ENCODE assay signal across 17 mouse cellular contexts in genomic region chr2:80612796-80613195, GRCm38 (mm10). TPM values are rescaled to one million over a fixed set of nuclear protein-coding genes. Genes with fewer than 3 reads are reported as not detected.
DNase-seq lines count a peak whose midpoint lies in the region; ATAC-seq and TF ChIP-seq lines count a peak whose summit lies in the region.
"Had no signal": no experiment of that assay in that cellular context is flagged by ENCODE, and none has a peak within 500 bp of the region (broad histone marks: within the 10 kb centered on the region; RNA-seq: fewer than 3 reads in every experiment).

No protein-coding gene starts in this region.

- TF ChIP-seq CTCF in midbrain, postnatal 0 days (IDR thresholded peaks at IDR 0.05): no peak

- H3K4me1 ChIP-seq in midbrain, postnatal 0 days (ENCODE audit: insufficient read depth, low read length): peaks cover under 1% of the 10 kb centered on the region; the same call in 1 of the 2 replicates
- H3K4me1 ChIP-seq in midbrain, embryonic 10.5 days: peaks cover 12% of the 10 kb centered on the region

- H3K27ac ChIP-seq in midbrain, postnatal 0 days (ENCODE audit: low read depth, low read length): no peak overlapping the region
- no peak overlapping the region for H3K27ac ChIP-seq in midbrain, embryonic 10.5 days (replicated peaks)
- H3K27ac ChIP-seq: embryonic facial prominence, embryonic 13.5 days; forebrain, embryonic 10.5 days; kidney, postnatal 0 days had no signal

- H3K4me2 ChIP-seq in midbrain, postnatal 0 days (ENCODE audit: low read depth, low read length, poor library complexity, severe bottlenecking): no peak overlapping the region
- H3K4me2 ChIP-seq: embryonic facial prominence, embryonic 13.5 days; midbrain, embryonic 11.5 days had no signal

- no peak overlapping the region for H3K4me3 ChIP-seq in midbrain, postnatal 0 days (ENCODE audit: low read depth, low read length)
- no peak overlapping the region for H3K4me3 ChIP-seq in midbrain, embryonic 10.5 days
- H3K4me3 ChIP-seq: embryonic facial prominence, embryonic 13.5 days; forebrain, embryonic 10.5 days had no signal

- H3K36me3 ChIP-seq in midbrain, postnatal 0 days (ENCODE audit: insufficient read depth, low read length): no peaks in the 10 kb centered on the region
- H3K36me3 ChIP-seq in midbrain, embryonic 10.5 days: no peaks in the 10 kb centered on the region
- H3K36me3 ChIP-seq: embryonic facial prominence, embryonic 13.5 days; forebrain, embryonic 10.5 days had no signal

- H3K9me3 ChIP-seq in midbrain, postnatal 0 days (ENCODE audit: low read length): no peaks in the 10 kb centered on the region
- H3K9me3 ChIP-seq in midbrain, embryonic 10.5 days (replicated peaks): no peaks in the 10 kb centered on the region
- H3K9me3 ChIP-seq: embryonic facial prominence, embryonic 13.5 days; forebrain, embryonic 10.5 days had no signal

- DNase-seq in adrenal gland, postnatal 10 days: peak; percentile 26
- no peak for DNase-seq in adrenal gland, adult 18-20 months (ENCODE audit: low spot score in 2 of 2)
- peak; percentile 49 for DNase-seq in heart, adult 11 months
- DNase-seq in heart, postnatal 14 days: no peak
- DNase-seq in midbrain, postnatal 0 days (ENCODE audit: low spot score): peak; percentile 46
- DNase-seq in midbrain, embryonic 10.5 days (ENCODE audit: low spot score): no peak
- DNase-seq in layer of hippocampus, postnatal 36 days: peak; percentile 47 to 57
- no peak for DNase-seq in spleen, adult 12 weeks (ENCODE audit: low spot score)
- DNase-seq: adrenal gland, postnatal 36 days; gastrocnemius, postnatal 10 days; heart, postnatal 4 days; liver had no signal

- H3K9ac ChIP-seq in midbrain, postnatal 0 days (replicated peaks; ENCODE audit: low read length, poor library complexity, severe bottlenecking): no peak overlapping the region
- H3K9ac ChIP-seq: embryonic facial prominence, embryonic 13.5 days had no signal

- H3K27me3 ChIP-seq in midbrain, postnatal 0 days (ENCODE audit: insufficient read depth, low read length): no peaks in the 10 kb centered on the region
- H3K27me3 ChIP-seq in midbrain, embryonic 10.5 days (ENCODE audit: low read depth, poor library complexity, severe bottlenecking): no peaks in the 10 kb centered on the region
- H3K27me3 ChIP-seq: embryonic facial prominence, embryonic 13.5 days had no signal

- WGBS in midbrain, postnatal 0 days: 69% methylated on average over 2 of the region's 2 CpGs
- 80% methylated on average over 2 of the region's 2 CpGs for WGBS in midbrain, embryonic 10.5 days

- intact Hi-C loops in heart, postnatal 14 days (cut with DNase I): no loop called here

- ATAC-seq in midbrain, postnatal 0 days (ENCODE audit: low FRiP score): no peak
- ATAC-seq: intestine, embryonic 16.5 days had no signal

RNA-seq across cellular contexts. Expression of gene Dusp19, which starts 4.0 kb away (rescaled TPM):
- total RNA-seq in adrenal gland, postnatal 10 days (2021): 10 to 100 TPM in 1 of 2 experiments, 1 to 10 TPM in 1; 9.0 to 13.3 TPM
- 10 to 100 TPM; 10.9 to 20.3 TPM for total RNA-seq in adrenal gland, adult 18-20 months (2021)
- 1 to 10 TPM; 7.5 to 9.5 TPM for total RNA-seq in heart, postnatal 14 days (2021)
- total RNA-seq in midbrain, postnatal 0 days (2014; rRNA removed): 18.4 and 21.7 TPM in 2 replicates
- polyA plus RNA-seq in midbrain, postnatal 0 days (2015; fragmentation: Nextera tagmentation; extraction: Ambion mirVana): 10.6 and 11.0 TPM in 2 replicates
- 16.6 and 16.8 TPM in 2 replicates for polyA plus RNA-seq in midbrain, embryonic 10.5 days (2016; fragmentation: Nextera tagmentation; extraction: Ambion mirVana)
- 10 to 100 TPM; 30.4 to 32.5 TPM for total RNA-seq in layer of hippocampus, postnatal 36 days (2021)

RNA-seq across cellular contexts. Expression of gene Nup35, which starts 4.2 kb away (rescaled TPM):
- 10 to 100 TPM; 14.6 to 18.6 TPM for total RNA-seq in adrenal gland, postnatal 10 days (2021)
- total RNA-seq in adrenal gland, adult 18-20 months (2021): 10 to 100 TPM; 16.5 to 27.4 TPM
- total RNA-seq in heart, postnatal 14 days (2021): 1 to 10 TPM; 6.6 to 7.6 TPM
- total RNA-seq in midbrain, postnatal 0 days (2014; rRNA removed): 48.1 and 62.8 TPM in 2 replicates
- polyA plus RNA-seq in midbrain, postnatal 0 days (2015; fragmentation: Nextera tagmentation; extraction: Ambion mirVana): 34.4 and 36.7 TPM in 2 replicates
- 72.4 and 75.5 TPM in 2 replicates for polyA plus RNA-seq in midbrain, embryonic 10.5 days (2016; fragmentation: Nextera tagmentation; extraction: Ambion mirVana)
- total RNA-seq in layer of hippocampus, postnatal 36 days (2021): 10 to 100 TPM; 17.4 to 21.2 TPM

RNA-seq across cellular contexts. Expression of gene Nckap1, which starts 31.6 kb away (rescaled TPM):
- 100 to 1,000 TPM; 111 to 115 TPM for total RNA-seq in adrenal gland, postnatal 10 days (2021)
- total RNA-seq in adrenal gland, adult 18-20 months (2021): 100 to 1,000 TPM; 116 to 178 TPM
- 10 to 100 TPM; 69.9 to 72.2 TPM for total RNA-seq in heart, postnatal 14 days (2021)
- 136 and 164 TPM in 2 replicates for total RNA-seq in midbrain, postnatal 0 days (2014; rRNA removed)
- 77.7 and 82.5 TPM in 2 replicates for polyA plus RNA-seq in midbrain, postnatal 0 days (2015; fragmentation: Nextera tagmentation; extraction: Ambion mirVana)
- polyA plus RNA-seq in midbrain, embryonic 10.5 days (2016; fragmentation: Nextera tagmentation; extraction: Ambion mirVana): 59.9 and 65.0 TPM in 2 replicates
- total RNA-seq in layer of hippocampus, postnatal 36 days (2021): 100 to 1,000 TPM; 562 to 572 TPM

Comparison
In these comparisons a context has a peak if more than half of its experiments do, and no peak if none do; other contexts are left out.
1. DNase-seq: peak in adrenal gland, postnatal 10 days (single experiment), heart, adult 11 months (single experiment), midbrain, postnatal 0 days (single experiment) and layer of hippocampus, postnatal 36 days (2 of 2); none in adrenal gland, adult 18-20 months (0 of 2), heart, postnatal 14 days (0 of 2), midbrain, embryonic 10.5 days (single experiment) and spleen, adult 12 weeks (single experiment).